Mouse (Mus musculus): ENCODE data around the gene Pxn.
A peak's percentile ranks its signal among the peaks of the same experiment; 100 is the strongest.
"Not testable (repeated sequence)": the region's sequence is repeated elsewhere in the genome, so short reads cannot be mapped to it uniquely, and the experiment has no call there.

Gene Pxn

GRCm38 (mm10) chr5:115487353-115487752 lies 19.1 kb upstream of the Pxn start:
- DNase-seq: no peak

GRCm38 (mm10) chr5:115487942-115488580 lies 18.4 kb upstream of the Pxn start:
- DNase-seq: no peak

- peak; percentile 84 for DNase-seq
Measured at GRCm38 (mm10) chr5:115488841-115489698, 17.4 kb upstream of the Pxn start.

GRCm38 (mm10) chr5:115489699-115490637 lies 16.5 kb upstream of the Pxn start:
- DNase-seq: peak; percentile 89

GRCm38 (mm10) chr5:115490638-115491000 lies 15.9 kb upstream of the Pxn start:
- DNase-seq: no peak

DNA sequence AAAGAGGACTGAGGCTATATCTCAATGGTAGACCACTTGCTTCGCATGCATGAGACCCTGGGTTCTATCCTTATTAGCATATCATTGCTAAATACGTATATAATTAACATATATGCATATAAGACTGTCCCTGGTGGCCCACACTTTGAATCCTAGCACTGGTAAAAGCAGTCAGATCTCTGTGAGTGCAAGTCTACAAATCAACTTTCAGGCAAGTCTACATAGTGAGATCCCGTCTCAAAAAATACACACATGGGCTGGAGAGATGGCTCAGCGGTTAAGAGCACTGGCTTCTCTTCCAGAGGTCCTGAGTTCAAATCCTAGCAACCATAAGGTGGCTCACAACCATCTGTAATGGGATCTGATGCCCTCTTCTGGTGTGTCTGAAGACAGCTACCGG lies 15.4 kb upstream of the Pxn start:
- no peak for DNase-seq

DNA sequence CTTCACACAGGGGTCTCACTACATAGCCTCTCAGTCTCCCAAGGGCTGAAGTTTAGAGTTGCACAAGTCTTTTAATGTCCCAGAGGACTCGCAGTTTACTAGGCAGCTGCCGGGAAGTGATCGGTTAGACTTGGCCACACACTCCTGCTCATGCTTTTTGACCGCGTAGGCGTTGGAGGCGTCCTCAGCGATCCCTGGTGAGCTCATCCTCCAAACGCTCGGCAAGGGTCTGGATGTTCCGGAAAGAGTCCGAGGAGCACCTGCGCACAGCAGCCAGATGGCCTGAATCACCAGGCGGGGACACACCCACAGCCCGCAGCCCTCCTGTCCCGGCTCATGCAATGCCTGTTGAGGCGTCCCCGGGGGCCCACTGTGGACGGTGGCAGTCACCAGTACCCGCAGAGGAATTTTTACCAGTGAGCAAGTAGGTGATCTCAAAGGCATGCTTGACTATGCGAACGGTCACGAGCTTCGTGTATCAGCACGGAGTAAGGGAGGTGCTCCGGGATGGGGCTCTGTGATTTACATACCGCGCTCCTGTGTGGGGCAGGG lies 14.6 kb upstream of the Pxn start:
- DNase-seq: no peak

DNA sequence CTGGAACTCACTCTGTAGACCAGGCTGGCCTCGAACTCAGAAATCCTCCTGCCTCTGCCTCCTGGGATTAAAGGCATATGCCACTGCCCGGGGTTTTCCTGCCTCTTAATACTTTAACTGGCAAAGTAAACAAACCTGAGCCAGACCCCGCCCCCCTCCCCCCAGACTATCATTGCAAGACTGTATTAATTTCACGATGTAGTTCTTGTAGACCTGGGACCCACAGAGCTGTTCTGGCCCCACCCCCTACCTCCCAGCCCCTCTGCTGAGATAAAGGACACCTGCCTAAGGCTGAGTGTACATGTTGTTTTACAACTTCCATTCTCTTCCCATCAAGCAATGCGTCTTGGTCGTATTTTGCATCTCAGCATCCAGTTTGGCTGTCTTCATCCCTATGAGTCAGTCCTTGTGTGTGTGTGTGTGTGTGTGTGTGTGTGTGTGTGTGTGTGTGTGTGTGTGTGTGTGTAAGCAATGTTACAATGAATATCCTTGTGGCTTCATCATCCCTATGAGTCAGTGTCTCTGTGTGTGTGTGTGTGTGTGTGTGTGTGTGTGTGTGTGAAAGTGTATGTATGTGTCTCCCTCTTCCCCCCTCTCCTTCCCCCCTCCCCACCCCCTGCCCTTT lies 13.7 kb upstream of the Pxn start:
- DNase-seq: no peak

GRCm38 (mm10) chr5:115493441-115493840 lies 13.0 kb upstream of the Pxn start:
- DNase-seq: no peak

DNA sequence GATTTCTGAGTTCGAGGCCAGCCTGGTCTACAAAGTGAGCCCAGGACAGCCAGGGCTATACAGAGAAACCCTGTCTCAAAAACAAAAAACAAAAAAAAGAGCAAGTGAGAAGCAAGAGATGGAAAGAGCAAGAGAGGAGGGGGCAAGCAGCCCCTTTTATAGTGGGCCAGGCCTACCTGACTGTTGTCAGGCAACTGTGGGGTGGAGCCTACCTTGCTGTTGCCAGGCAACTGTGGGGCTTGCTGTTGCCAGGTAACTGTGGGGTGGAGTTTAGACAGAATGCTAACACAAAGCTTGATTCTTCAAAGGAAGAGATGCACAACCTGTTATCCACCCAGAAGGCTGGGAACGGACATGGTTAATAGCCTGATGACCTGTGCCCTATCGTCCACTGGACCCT lies 10.9 kb upstream of the Pxn start:
- not testable (repeated sequence) for DNase-seq

DNA sequence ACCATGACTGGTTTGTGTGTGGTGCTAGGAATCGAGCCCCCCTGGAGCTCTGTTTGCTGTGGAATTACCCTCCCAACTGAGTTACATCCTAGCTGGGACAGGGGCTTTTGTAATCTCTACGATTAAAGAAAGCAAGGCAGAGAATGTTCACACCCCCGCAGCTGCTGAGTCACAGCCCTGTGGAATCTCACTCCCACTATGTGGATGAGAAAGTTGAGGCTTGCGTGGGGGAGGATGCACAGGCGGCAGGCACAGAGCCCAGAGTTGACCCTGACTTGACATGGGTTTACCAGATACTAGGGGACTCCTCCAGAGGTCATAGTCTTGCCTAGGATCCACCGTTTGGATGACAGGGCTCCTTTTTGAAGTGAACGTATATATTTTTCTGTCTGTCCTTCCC lies 9.4 kb upstream of the Pxn start:
- no peak for DNase-seq

DNA sequence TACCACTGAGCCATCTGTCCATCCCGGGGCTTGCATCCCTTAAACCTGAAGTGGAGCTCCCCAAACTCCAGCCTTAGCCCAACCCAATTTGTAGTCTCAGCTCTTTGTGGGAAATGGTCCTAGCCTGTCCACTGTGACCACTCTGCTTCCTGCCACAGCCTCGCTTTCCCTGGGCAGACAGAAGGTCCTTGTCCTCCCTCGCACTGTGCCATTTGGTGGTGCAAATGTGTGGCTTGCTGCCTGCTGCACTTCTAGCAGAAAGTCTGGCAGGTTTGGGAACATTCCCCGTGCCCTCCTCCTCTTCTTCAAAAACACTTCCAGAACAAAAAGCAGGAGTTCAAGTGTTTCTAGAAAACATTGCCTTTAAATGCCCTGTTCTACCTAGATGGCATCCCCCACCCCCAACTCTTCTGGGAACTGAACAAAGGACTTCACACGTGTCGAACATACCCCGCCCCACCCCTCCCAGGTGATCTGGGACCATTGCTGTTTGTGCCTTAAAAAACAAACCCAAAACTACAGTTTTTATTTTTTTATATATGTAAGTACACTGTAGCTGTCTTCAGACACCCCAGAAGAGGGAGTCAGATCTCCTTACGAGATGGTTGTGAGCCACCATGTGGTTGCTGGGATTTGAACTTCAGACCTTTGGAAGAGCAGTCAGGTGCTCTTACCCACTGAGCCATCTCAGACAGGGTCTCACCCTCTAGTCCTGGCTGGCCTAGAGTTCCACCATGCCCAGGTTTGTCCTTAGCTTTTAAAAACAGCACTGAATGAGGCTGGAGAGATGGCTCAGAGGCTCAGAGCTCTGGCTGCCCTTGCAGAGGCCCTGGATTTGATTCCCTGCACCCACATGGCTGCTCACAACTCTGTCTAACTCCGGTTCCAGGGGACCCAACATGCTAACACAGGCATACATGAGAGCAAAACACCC lies 7.9 kb upstream of the Pxn start:
- no peak for DNase-seq

GRCm38 (mm10) chr5:115500383-115500935 lies 6.0 kb upstream of the Pxn start:
- no peak for DNase-seq

DNA sequence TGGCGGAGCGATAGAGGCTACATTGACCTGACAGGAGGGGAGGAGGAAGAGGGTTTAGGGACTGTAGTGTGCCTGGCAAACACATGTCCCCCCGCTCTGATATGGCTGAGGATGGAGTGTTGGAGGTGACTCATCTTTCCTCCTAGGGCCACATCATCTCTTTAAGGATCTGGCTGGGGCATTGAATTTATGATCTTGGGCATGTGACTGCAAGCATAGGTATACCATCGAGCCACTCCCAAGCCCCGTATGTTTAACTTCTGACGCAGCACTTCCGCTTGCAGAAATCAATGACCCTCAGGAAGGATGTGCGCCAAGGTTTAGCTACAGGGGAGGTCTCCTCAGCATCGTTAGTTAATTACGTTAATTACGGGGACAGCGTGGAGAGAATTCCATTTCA lies 3.4 kb upstream of the Pxn start:
- no peak for DNase-seq

GRCm38 (mm10) chr5:115505617-115506016 lies 859 bp upstream of the Pxn start:
- not testable (repeated sequence) for DNase-seq

DNA sequence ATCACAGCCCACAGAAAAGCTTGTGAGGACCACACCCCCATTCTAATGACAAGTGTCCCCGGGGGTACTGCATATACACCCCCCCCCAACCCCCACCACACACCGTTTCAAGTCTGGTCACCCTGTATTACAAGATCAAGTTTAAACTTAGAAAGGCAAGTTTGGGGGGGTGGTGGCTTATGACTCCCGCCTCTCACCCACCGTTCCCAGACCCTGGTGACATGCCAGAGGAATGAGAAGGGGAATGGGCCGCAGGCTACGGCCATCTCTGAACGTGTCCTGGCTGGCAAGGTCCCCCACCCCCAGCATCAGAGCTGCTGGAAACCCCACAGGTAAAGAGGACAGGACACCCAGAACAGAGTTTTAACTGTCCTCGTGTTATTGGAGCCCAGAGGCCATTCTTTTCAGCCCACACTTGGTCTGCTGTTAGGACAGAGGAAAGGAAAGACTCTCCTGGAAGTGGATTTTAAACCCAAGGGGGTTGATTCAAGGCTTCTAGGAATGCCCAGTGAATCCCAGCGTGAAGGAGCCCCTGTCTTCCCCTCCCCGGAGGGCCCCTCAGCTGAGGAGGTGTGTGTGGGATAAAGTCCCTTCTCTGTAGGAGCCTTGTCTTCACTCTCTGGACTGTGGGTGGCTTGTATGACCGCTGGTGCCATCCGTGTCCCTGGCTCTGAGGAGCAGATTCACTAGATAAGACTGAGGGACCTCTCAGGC lies 948 bp downstream of the Pxn start:
- DNase-seq: no peak

DNA sequence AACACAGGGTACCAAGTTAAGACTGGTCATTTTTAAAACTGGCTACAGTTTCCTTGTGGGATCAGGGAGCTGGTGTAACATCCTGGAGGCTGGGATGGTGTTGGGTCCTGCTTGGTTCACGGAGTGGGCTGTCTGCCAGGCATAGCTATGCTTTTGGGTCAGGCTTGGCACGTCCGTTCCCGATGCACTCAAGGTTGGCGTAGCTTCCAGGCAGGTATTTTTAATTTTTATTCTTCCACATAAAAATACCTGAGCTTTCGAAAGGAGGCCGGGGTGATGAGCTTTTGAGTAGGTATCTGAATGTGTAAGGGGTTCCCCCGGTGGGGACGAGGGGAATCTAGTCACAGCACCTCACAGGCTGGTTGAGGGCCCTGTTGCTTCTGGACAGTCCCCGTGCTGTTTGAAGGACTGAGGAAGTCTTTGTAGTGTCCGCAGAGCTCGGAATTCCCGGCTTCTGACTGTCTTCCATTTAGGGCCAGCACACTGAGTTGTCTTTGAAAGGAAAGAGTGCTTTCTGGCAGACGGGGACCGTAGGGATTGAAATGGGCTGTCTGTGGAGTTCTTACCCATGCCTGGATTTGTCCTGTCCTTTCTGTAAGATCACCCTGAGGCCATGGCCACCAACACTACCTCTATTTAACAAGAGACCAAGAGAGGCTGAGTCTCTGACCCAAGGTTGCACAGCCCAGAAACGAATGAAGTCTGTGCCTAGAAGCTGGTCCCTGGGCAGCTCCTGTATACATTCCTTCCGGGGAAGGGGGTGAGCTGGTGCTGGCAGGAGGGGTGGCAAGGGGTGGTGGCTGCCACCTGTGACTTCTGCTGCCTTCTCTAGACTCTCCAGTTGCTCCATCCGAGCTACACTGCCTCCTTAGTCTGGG lies 1.7 kb downstream of the Pxn start:
- DNase-seq: peak; percentile 72

DNA sequence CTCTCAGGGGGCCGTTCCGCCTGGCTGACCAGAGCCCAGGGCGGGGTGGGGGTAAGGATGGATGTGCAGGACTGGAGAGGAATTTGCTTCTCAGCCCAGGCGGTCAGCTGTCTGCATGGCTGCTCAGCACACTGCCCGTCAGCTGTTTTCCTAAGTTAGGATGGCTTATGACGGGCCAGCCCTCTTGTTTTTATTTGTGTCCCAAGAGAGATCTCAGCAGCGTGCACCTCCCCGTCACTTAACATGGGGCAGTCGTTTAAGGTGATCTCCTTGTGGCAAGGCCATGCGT lies 2.3 kb downstream of the Pxn start:
- no peak for DNase-seq

DNA sequence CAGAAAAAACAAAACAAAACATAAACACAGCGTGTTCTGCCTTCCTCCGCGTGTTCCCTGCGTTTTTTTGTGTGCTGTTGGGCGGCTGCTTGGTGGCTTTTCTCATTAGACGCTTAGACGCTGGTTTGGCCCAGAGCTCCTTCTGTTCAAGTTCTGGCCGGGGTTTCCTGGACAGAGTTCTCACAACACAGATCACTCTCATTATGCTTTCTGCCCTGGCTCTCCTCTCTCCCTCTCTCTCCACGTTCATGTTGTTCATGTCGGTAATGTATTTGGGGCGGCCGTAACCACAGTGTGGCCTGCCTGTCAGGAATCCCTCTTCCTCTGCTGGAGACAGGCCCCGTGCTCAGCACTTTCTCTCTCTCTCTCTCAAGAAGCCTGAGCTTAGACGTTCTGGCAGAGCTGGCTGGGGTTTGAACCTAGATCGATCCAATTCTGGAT lies 2.9 kb downstream of the Pxn start:
- no peak for DNase-seq
